Mouse (Mus musculus): ENCODE measurements around the gene Ppp2r5e.

The Ppp2r5e gene

DNA sequence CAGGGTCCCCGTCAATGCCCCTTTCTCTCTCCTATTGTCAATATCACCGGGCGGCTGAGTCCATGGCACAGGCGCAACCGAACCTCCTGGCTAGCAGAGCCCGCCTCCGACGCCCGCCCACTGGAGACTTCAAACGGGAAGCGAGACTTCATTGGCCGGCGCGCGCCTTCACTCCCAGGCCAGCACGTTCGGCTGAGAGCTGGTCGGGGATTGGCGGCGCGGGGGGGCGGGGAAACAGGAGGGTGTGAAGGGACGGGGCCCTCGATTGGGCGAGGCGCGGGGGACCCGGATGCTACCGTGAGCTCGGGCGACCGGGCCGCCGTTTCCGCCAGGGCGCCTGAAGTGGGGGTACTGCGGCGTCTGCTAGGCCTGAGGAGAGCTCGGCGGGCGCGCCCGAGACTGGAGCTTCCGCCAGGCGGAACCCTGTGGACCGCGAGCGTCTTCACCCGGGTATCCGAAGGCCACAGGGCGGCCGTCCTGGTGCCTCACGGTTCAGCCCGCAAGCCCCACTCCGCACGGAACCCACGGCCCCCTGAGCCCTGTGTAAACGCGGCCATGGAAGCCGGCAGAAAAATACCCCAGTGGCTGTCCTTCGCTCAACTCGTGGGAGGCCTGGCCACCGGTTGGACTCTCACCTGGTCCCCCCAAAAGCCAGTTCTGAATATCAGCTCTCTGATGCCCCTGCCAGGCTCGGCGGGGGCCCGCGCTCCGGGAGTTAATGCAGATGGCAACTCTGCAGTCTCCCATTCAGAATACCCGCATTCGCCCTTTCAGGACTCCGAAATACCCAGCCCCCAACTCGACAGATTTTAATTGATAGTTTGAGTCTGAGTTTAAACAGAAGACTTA, at the start of gene Ppp2r5e:
Gene Ppp2r5e, minus strand, starts transcription at position 92 of the 849 bp plus-strand sequence.
- DNase-seq = peak; percentile 98 to 100

DNA sequence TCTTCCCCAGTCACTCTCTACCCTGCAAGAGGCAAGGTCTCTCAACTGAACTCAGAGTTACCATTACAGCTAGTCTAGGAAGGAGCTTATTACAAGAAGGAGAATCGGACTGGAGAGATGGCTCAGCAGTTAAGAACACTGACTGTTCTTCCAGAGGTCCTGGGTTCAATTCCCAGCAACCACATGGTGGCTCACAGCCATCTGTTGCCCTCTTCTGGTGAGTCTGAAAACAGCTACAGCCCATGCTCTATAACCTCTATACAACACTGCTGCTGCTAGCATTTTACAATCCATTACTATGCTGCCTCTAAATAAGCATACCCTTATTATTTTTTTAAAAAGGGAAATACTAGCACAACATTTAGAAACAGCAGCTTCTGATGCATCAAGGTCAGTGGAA, 49.7 kb upstream of the Ppp2r5e start:
- no peak for DNase-seq

DNA sequence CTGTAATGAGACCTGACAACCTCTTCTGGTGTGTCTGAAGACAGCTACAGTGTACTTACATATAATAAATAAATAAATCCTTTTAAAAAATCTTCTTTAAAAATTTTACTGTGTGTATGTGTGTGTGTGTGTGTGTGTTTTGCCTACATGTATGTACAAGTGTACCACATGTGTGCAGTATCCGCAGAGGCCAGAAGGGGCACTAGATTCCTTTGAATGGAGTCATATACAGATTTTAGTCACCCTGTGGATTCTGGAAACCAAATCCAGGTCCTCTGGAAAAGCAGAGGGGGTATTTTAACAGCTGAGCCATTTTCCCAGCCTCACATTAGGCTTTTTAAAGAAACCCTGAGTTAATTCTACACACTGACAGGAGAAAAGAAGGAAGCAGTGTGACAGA, 45.7 kb upstream of the Ppp2r5e start:
- no peak for DNase-seq

DNA sequence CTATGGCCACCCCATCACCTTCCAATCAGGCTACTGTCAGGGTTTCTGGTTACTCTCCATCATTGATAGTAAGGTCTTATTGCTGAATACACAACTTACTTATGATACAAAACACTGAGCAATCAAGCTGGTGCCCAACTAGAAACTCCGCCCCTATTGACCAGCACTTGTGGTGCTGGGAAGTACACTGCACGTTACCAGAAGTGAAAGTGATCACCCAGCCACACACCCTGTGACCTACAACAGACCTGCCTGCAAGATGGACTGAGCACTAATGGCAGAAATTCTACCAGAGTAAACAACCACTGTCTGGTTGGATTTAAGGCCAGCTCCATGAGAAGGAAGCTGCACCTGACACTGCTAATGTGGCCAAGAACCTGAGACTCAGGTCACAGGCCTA, 42.3 kb upstream of the Ppp2r5e start:
- DNase-seq = no peak

DNA sequence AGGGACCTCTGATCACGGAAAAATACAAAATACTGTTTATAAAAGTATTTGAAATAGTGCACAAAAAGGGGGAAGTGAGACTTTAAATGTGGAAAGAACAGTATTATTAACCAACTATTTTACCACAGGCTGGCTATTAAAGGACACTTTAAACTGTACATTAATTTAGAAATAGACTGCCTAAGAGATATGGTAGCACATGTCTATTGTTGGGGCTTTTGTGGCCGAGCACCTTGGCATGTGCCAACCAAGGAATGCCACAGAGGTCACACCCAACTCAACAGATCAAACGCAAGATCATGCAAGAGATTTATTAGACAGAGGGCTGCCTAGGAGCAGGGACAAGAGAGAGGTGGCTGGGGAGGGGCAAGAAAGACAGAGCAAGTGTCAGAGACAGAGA, 41.1 kb upstream of the Ppp2r5e start:
- no peak for DNase-seq

DNA sequence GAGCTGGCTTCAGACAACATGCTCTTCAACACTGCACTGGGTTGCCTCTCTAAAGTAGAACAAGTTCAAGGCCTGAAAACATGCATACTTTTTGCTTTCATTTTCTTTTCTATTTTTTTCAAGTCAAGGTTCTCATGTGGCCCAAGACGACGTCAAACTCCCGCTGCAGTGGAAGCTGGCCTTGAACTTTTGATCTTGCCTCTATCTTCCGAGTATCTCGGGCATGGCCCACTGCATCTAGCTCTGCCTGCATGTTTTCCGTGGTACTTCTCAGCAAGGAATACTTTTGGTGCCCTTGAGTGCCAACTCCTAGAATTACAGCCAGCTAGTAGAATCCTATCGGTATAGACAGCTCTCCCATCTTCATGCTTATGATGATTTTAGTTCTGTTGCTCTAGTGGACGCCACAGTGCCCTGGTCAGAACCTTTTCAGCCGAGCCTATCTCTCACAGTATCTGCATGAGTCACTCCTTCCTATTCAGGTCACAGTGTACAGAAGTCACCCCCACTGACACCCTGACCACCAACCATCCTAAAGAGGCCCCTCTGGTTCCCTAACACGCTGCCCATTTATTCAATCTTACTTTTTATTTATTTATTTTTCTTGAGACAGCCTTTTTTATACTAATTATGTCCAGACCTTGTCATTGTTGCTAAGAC, 39.9 kb upstream of the Ppp2r5e start:
- DNase-seq = no peak

DNA sequence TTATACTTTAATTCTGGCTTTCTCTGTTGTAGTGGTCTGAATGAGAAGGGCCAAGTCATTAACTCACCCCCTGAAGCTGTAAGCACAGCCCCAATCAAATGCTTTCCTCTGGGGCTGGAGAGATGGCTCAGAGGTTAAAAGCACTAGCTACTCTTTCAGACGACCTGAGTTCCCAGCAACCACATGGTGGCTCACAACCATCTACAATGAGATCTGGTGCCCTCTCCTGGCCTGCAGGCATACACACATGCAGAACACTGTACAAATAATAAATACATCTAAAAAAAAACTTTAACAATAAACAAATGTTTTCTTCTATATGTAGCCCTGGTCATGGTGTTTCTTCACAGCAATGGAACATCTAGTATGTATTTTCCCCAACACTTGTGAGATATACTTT, 33.6 kb upstream of the Ppp2r5e start:
- no peak for DNase-seq

DNA sequence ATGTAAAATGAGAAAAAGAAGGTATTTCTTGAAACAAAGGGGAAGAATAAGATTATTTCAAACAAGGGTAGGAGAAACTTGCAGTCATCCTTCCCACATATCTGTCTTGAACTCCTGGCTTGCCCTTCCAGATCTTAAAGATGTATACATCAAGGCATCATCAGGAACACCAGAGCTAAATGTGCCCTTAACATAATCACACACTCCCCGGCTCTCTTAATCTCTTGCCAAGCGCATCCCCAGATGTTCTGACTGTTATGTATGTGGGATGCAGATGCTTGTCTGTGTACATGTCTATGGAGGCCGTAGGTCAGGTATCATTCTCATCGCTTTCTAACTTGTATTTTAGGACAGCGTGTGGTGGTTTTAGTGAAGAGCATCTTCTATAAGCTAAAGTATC, 27.2 kb upstream of the Ppp2r5e start:
- DNase-seq = no peak

DNA sequence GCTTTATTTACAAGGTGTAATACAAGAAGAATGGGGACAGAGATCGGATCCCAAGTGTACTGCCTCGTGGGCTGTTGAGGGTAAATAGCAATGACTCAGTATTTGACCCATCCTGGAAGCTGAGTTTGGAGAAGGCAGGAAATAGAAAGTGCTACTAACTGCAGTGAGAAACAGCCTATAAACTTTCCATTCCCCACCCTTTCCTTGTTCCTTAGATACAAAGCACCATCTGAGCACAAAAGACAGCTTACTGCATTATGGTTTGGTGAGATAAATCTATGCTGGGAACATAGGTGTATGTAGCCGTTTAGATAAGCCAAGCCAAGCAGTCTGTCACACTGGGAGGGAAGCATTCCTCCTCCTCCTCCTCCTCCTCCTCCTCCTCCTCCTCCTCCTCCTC, 26.8 kb upstream of the Ppp2r5e start:
- no peak for DNase-seq

DNA sequence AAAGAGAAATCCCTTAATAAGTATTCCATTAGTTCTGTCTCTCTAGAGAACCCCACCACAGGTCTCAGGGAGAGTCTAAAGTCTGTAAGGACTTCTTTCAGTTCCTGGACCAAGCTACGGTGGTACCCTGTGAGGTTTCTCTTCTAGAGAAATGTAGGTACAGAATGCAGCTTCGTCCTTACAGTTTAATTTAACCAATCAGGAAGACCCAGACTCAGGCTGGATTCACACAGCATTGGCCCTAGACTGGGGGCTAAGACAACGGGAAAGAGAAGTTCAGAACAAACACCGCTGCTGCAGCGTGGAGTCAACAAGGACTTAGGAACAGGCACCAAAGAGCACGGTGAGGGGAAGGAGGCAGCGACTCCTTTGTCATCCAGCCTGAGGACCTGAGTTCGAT, 20.8 kb upstream of the Ppp2r5e start:
- DNase-seq = no peak

DNA sequence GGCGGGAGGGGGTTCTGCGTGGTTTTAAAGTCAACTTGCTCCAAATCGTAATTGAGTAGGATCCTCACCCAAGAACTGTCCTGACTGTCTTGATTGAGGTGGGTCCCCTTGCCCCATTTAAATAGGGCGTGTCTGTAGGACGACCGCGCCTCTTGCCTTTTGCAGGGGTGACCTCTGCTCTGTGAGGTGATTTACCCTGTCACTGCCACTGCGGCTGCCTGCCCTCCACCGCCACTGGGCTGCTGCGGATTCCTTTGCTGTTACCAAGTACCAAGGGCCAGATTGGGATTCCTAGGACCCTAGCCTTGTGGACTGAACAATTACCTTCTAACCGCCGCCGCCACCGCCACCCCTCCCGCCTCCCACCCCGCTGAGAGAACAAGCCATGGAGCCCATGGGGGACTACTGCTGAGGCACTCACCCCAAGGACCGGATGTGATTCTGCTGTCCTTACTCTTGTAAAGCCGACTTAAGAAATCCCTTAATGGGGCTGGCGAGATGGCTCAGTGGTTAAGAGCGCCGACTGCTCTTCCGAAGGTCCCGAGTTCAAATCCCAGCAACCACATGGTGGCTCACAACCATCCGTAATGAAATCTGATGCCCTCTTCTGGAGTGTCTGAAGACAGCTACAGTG, 20.2 kb upstream of the Ppp2r5e start:
- DNase-seq = no peak

DNA sequence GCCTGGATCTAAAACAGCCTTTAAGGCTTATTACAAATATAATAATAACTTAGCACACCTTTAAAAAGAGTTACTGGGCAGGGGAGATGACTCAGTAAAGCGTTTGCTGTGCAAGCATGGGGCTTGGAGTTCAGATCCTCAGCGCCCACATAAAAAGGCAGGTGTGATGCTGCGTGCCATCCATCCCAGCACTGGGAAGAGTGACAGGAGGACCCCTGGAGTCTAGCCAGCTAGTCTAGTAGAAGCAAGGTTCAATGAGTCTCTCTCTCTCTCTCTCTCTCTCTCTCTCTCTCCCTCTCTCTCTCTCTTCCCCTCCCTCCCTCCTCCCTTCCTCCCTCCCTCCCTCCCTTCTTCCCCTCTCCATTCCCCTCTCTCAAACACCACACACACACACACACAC, 19.5 kb upstream of the Ppp2r5e start:
- DNase-seq = no peak

DNA sequence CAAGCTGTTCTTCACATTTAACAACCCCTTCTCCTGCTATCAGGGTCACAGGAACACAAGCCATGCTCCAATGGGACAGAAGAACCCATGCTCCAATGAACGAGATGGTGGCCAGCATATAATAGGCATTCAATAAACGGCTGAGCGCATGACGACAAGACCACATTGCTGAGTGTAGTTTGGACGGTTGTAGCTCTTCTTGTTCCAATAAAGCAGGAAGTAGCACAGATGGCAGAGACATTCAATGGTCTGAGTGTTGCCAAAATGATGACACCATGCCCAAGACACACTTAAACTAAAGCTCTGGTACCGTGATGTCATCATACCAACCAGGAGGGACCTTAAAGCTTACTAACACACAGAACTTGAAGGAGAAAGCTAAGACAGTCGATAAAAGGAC, 16.7 kb upstream of the Ppp2r5e start:
- peak; percentile 49 for DNase-seq

DNA sequence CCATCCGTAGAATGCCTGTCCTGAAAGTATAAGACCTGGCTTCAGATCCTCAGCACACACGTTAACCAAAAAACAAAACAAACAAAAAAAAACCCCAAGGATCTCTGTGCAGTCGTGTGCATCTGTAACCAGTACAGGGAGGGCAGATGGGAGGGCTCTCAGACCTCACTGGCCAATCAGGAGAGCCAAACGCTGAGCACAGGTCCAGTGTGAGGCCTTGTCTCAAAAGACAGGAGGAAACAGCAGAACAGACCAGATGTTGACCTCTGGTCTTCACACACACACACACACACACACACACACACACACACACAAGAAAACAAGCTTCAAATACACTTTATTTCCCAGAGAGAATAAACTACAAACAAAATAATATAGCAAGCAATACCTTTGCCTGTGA, 3.4 kb upstream of the Ppp2r5e start:
- DNase-seq = no peak

DNA sequence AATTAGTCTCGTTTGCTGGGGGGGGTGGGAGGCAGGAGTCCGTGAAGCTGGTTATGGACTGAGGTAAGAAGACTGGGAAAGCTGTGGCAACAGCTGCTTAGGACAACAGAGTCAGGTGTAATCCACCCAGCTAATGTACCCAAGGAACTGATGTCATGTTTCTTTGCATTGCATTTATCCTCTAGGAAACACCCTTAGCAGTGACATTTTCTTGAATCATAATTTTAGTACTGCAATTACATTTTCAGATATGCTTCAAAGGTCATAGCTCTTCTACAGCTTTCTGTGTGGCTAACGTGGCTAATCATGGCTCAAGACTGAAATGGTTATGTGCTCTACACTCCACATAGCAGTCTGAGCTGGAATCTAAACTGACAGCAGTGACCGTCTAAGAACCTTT, 2.9 kb upstream of the Ppp2r5e start:
- no peak for DNase-seq

DNA sequence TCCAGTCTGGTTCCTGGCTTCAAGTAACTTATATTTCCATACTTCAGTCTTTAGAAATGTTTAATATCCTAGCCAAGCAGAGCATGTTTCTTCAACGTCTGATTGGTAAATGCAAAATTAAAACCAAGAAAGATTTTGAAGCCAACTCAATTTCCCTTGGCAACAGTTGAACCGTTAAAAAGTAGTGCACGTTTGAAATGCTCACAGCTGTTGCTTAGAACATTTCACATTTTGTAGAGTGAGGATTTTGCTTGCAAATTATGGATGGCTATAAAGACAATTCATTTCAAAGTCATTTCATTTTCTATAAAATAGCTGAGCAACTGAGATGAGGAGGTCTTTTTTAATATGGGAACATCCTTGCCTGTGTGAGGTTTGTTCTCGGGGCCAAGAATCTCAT, 1.7 kb upstream of the Ppp2r5e start:
- no peak for DNase-seq

DNA sequence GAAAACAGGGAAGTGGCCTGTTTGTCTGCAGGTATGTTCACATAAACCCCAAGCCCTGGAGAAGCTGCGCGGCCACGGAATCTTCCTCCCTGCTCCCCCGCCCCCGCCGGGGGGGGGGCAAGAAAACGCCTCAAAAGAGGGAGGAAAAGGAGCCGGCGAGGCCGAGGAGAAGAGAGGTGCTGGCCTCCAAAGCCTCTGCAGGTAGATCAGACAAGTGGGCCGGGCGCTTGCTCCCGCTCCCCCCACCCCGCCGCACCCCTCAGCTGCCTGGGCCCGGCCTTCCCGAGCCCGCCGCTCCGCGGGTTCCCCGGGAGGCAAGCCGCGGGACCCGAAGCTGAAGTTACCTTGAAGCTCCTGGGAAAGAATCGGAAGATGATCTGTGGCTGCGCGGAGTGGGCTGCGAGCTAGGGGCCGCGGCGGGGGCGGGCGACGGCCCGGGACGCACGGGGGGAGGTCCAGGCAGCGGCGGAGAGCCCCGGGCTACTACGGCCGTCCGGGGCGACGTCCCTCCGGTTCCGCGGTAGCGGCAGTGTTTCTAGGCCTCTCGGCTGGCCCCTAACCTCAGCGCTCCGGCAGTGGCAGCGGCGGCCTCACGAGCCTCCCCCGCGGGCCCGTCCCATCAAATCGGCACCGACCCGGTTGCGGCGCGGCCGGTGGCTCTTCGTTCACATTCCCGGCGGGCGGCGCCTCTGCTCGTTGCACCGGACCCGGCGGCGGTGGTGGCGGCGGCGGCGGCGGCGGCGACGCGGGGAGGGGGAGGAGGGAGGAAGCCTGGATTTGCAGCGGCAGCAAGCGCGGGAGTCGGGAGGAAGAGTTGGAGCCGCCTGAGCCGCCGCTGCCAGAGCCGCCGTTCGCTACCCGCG, 523 bp downstream of the Ppp2r5e start:
- DNase-seq = peak in 1 of 2 experiments; percentile 45

DNA sequence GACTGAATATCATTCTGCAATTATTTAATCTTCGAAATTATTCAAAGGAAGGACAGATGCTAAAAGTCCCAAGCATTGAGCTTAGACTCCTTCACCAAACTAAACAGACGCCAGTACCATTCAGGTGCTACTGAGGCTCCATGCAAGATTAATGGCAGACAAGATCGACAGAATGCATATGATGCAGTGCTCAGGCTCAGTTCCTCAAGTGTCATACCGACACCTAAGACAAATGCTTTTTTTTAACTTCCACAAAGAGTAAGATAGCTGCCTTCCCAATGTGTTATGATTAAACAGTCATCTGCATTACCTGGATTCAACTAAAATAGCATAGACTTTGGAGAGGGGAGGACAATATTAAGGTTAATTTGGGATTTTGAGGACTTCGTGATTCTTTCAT, 1.6 kb downstream of the Ppp2r5e start:
- DNase-seq = no peak

DNA sequence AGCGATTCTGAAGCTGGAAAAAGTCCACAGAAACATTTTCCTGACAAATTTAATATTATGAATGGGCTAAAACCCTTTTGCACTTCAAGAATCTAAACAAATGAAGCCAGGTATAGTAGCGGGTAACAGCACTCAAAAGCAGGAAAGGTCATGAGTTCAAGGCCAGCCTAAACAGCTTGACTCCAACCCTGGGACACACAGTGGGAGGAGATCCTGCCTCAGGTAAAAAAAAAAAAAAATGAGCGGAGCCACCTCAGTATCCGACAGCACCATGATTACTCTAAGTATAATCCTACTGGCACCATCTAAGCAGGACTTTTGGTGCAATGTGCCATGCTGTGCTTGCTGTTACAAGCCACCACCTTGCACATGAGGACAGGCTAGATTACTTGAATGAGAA, 2.2 kb downstream of the Ppp2r5e start:
- no peak for DNase-seq

DNA sequence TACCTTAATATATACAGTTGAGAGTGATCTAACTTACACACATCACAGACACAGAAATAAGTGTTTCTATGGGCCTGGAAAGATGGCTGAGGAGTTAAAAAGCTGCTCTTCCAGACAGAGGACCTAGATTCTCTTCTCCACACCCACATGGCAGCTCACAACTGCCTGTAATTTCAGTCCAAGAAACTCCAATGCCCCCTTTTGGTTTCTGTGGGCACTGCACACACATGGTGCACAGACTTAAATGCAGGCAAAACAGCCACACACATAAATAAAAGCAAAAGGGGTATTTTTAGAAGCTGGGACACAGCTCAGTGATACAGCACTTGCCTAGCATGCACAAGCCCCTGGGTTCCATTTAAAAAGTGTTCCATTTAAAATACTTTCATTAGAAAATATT, 8.5 kb downstream of the Ppp2r5e start:
- no peak for DNase-seq

DNA sequence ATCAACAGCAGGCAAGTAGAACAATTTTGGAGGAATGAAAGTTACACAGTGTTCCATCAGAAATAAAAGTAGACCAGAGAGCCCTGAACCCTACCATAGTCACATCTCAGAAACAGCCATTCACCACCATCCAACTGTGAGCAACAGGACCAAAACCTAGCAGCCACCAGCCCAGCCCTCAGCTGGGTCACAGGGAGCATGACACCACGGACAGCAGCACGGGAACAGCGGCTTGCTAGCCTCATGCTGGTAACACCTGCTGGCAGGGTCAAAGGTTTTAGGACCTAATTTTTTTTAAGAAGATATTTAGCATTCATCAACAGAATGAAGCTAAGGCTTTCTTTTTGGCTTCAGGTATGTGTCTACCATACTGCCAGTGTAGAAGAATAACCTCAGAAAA, 12.3 kb downstream of the Ppp2r5e start:
- no peak for DNase-seq

DNA sequence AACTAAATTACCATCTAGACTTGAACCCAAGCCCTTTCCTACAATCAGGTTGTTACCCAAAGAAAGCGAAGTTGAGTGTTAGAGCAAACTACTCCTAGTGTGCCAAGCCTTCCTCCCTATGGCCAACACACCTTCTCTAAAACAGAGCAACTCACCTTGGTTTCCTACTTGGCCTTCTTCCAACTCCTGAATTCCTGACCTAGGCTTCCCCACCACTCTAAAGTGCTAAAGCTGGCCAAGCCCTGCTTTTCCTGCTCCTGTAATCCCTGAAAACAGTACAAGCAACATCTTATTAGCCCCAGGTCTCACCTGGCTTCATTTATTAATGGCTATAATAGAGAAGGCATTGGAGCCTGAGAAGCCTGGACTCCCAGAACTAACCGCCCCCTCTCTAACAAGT, 17.0 kb downstream of the Ppp2r5e start:
- no peak for DNase-seq

DNA sequence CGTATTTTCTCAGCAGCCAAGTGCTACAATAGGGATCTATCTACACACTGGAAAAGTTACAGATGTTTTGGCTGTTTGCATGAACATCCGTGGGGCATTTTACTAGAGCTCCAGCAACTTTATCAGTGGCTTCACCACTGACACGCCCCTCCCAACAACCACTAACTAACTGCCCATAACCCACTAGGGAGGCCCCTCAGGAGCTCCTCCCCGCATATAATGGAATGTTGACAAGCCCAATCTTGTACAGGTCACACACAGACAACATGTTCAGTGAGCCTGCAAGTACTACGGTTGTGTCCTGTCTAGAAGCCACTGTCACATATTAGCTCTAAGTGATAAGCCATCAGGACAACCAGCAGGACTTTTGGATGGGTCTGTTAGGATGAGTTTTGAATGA, 18.8 kb downstream of the Ppp2r5e start:
- no peak for DNase-seq
